Comparison of ENCODE assay signal across 8 mouse cellular contexts in the genomic region with DNA sequence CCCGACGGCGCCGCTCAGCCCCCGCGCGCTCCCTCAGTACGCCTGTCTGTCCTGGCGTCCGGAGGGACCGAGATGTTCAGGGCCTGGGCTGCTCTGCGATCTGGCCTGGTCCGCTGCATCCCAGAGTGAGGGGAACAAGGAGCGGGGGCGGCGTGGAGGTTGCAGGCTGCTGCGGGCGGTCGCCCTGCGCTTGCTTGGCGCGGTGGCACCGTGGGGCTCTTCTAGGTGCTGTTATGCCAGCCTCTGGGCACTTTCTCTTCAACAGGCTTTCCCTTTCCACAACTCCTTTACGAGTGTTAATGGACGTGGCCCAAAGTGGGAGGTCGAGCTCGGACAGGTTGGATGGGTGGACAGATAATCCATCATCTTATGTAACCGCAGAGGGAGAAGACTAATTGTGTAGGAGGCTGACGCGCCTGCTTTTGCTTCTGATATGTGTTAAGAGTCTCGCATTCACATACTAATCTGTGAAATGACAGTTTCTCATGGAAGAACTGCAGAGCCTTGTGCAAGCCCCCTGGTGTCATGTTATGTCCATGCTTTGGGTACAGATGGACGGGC. TPM values are rescaled to one million over a fixed set of nuclear protein-coding genes. Genes with fewer than 3 reads are reported as not detected.
A peak's percentile ranks its signal among the peaks of the same experiment; 100 is the strongest.
DNase-seq lines count a peak whose midpoint lies in the region; ATAC-seq and TF ChIP-seq lines count a peak whose summit lies in the region.

No protein-coding gene starts in this region.

- no peak for TF ChIP-seq CTCF in E14TG2a.4 (conservative IDR thresholded peaks at IDR 0.05; ENCODE audit: low read length)
- no peak for TF ChIP-seq CTCF in cortical plate, adult 2 months (IDR thresholded peaks at IDR 0.05; ENCODE audit: extremely low read depth, insufficient read depth, low read length)

- no peak for TF ChIP-seq POLR2A in cortical plate, adult 2 months (IDR thresholded peaks at IDR 0.05; ENCODE audit: extremely low read depth, insufficient read depth, low read length)

- H3K27ac ChIP-seq in kidney, embryonic 14.5 days (ENCODE audit: low read depth, low read length): peak overlapping the region; percentile 55; the same call in 1 of the 2 replicates
- H3K27ac ChIP-seq in cortical plate, adult 2 months (ENCODE audit: insufficient read depth, low read length): peak overlapping the region; percentile 96
- H3K27ac ChIP-seq in hindbrain, embryonic 15.5 days (replicated peaks): peak overlapping the region; percentile 64; the same call in 1 of the 2 replicates
- H3K27ac ChIP-seq in lung, embryonic 16.5 days (ENCODE audit: low read length): peak overlapping the region; percentile 51

- no peaks in the 10 kb centered on the region for H3K9me3 ChIP-seq in kidney, embryonic 14.5 days (ENCODE audit: control insufficient read depth, low read length)
- H3K9me3 ChIP-seq in E14TG2a.4 (ENCODE audit: low read length): no peaks in the 10 kb centered on the region
- H3K9me3 ChIP-seq in hindbrain, embryonic 15.5 days: no peaks in the 10 kb centered on the region
- H3K9me3 ChIP-seq in lung, embryonic 16.5 days (ENCODE audit: control insufficient read depth, low read length): no peaks in the 10 kb centered on the region

- DNase-seq in kidney, adult 11 months: no peak
- peak; percentile 43 for DNase-seq in splenic B cell, adult 2 months (ENCODE audit: low read depth, low spot score)
- no peak for DNase-seq in frontal cortex, adult 2 months (ENCODE audit: extremely low spot score in 1 of 2, low spot score in 1 of 2)

- H3K4me2 ChIP-seq in kidney, embryonic 14.5 days (replicated peaks; ENCODE audit: low read depth, low read length): peak overlapping the region; percentile 96
- H3K4me2 ChIP-seq in hindbrain, embryonic 15.5 days: peak overlapping the region; percentile 83
- H3K4me2 ChIP-seq in lung, embryonic 16.5 days (ENCODE audit: low read depth, low read length): peak overlapping the region; percentile 93

- peak; percentile 26 for ATAC-seq in kidney, embryonic 14.5 days (ENCODE audit: low FRiP score, low TSS enrichment)
- no peak; the same call in 1 of the 2 replicates for ATAC-seq in hindbrain, embryonic 15.5 days (ENCODE audit: low FRiP score, low read depth)
- ATAC-seq in lung, embryonic 16.5 days (ENCODE audit: low read depth): peak; percentile 21

- H3K4me3 ChIP-seq in kidney, embryonic 14.5 days (ENCODE audit: low read length): peak overlapping the region; percentile 55
- H3K4me3 ChIP-seq in E14TG2a.4 (replicated peaks; ENCODE audit: low read length): peak overlapping the region; percentile 88
- peak overlapping the region; percentile 79 for H3K4me3 ChIP-seq in cortical plate, adult 2 months (ENCODE audit: insufficient read depth, low read length)
- H3K4me3 ChIP-seq in hindbrain, embryonic 15.5 days: peak overlapping the region; percentile 78
- H3K4me3 ChIP-seq in lung, embryonic 16.5 days (ENCODE audit: low read length): peak overlapping the region; percentile 82

- peaks cover 60% of the 10 kb centered on the region for H3K4me1 ChIP-seq in kidney, embryonic 14.5 days (ENCODE audit: control insufficient read depth, insufficient read depth, low read length)
- peaks cover 80% of the 10 kb centered on the region for H3K4me1 ChIP-seq in E14TG2a.4 (replicated peaks; ENCODE audit: low read depth, low read length)
- H3K4me1 ChIP-seq in cortical plate, adult 2 months (ENCODE audit: control insufficient read depth, insufficient read depth, low read length): peaks cover 19% of the 10 kb centered on the region
- peaks cover 51% of the 10 kb centered on the region for H3K4me1 ChIP-seq in hindbrain, embryonic 15.5 days (replicated peaks)
- peaks cover 44% of the 10 kb centered on the region for H3K4me1 ChIP-seq in lung, embryonic 16.5 days (replicated peaks; ENCODE audit: control insufficient read depth, insufficient read depth, low read length)

- peak overlapping the region; percentile 68 for H3K9ac ChIP-seq in kidney, embryonic 14.5 days (ENCODE audit: low read depth, low read length)
- H3K9ac ChIP-seq in hindbrain, embryonic 15.5 days: peak overlapping the region; percentile 51
- peak overlapping the region; percentile 82 for H3K9ac ChIP-seq in lung, embryonic 16.5 days (ENCODE audit: low read length)

- no peaks in the 10 kb centered on the region for H3K36me3 ChIP-seq in kidney, embryonic 14.5 days (ENCODE audit: control insufficient read depth, insufficient read depth, low read length)
- peaks cover 6% of the 10 kb centered on the region; the same call in 1 of the 2 replicates for H3K36me3 ChIP-seq in E14TG2a.4 (ENCODE audit: insufficient read depth, low read length)
- H3K36me3 ChIP-seq in hindbrain, embryonic 15.5 days: no peaks in the 10 kb centered on the region
- no peaks in the 10 kb centered on the region for H3K36me3 ChIP-seq in lung, embryonic 16.5 days (ENCODE audit: control insufficient read depth, insufficient read depth, low read length)
- no peaks in the 10 kb centered on the region for H3K36me3 ChIP-seq in splenic B cell, adult 2 months (ENCODE audit: control insufficient read depth, insufficient read depth, low read length, poor library complexity, severe bottlenecking)

- H3K27me3 ChIP-seq in kidney, embryonic 14.5 days (ENCODE audit: control insufficient read depth, insufficient read depth, low read length): no peaks in the 10 kb centered on the region
- H3K27me3 ChIP-seq in E14TG2a.4 (ENCODE audit: insufficient read depth, low read length): peaks cover 39% of the 10 kb centered on the region
- peaks cover 6% of the 10 kb centered on the region; the same call in 1 of the 2 replicates for H3K27me3 ChIP-seq in hindbrain, embryonic 15.5 days
- no peaks in the 10 kb centered on the region for H3K27me3 ChIP-seq in lung, embryonic 16.5 days (ENCODE audit: control insufficient read depth, insufficient read depth, low read depth, low read length)
- H3K27me3 ChIP-seq in splenic B cell, adult 2 months (ENCODE audit: control insufficient read depth, insufficient read depth, low read length, poor library complexity, severe bottlenecking): no peaks in the 10 kb centered on the region

- WGBS in kidney, embryonic 14.5 days: 3% methylated on average over 32 of the region's 32 CpGs
- WGBS in hindbrain, embryonic 15.5 days: 4% methylated on average over 32 of the region's 32 CpGs
- WGBS in lung, embryonic 16.5 days: under 1% methylated on average over 32 of the region's 32 CpGs

RNA-seq across cellular contexts. Expression of a gene that starts 0.9 kb away (rescaled TPM):
- 15.7 and 18.2 TPM in 2 replicates for polyA plus RNA-seq in kidney, embryonic 14.5 days (2014; fragmentation: Nextera tagmentation; extraction: Ambion mirVana)
- 234 and 253 TPM in 2 replicates for polyA plus RNA-seq in cortical plate, adult 2 months (2012; rRNA removed)
- 16.8 and 20.1 TPM in 2 replicates for polyA plus RNA-seq in hindbrain, embryonic 15.5 days (2015; fragmentation: Nextera tagmentation; extraction: Ambion mirVana)
- polyA plus RNA-seq in lung, embryonic 16.5 days (2015; fragmentation: Nextera tagmentation; extraction: Ambion mirVana): 31.7 and 35.6 TPM in 2 replicates
- polyA plus RNA-seq in frontal cortex, adult 2 months (2012; rRNA removed): 229 and 240 TPM in 2 replicates

RNA-seq across cellular contexts. Expression of a gene that starts 30.3 kb away (rescaled TPM):
- polyA plus RNA-seq in kidney, embryonic 14.5 days (2014; fragmentation: Nextera tagmentation; extraction: Ambion mirVana): 87.1 and 94.0 TPM in 2 replicates
- 44.2 and 48.1 TPM in 2 replicates for polyA plus RNA-seq in cortical plate, adult 2 months (2012; rRNA removed)
- 102 and 109 TPM in 2 replicates for polyA plus RNA-seq in hindbrain, embryonic 15.5 days (2015; fragmentation: Nextera tagmentation; extraction: Ambion mirVana)
- polyA plus RNA-seq in lung, embryonic 16.5 days (2015; fragmentation: Nextera tagmentation; extraction: Ambion mirVana): 90.3 and 92.6 TPM in 2 replicates
- polyA plus RNA-seq in frontal cortex, adult 2 months (2012; rRNA removed): 42.3 and 45.3 TPM in 2 replicates
